Comparison of ENCODE assay signal across 16 mouse cellular contexts in the genomic region with DNA sequence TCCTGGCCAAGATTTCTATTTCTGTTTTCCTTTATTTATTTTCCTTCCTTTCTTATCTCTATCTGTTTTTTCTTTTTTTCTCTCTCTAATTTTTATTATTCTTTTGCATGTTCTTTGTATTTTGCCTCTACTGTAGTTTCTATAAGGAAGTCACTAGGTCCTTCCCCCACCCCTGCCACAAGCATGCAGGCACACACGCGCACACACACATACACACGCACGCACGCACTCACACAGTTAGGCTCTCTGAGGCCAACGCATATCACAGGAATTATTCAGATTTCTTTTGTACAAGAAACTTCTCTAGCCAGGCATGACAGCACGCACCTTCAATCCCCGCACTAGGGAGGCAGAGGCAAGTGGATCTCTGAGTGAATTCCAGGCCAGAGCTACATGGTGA. TPM values are rescaled to one million over a fixed set of nuclear protein-coding genes. Genes with fewer than 3 reads are reported as not detected.
DNase-seq lines count a peak whose midpoint lies in the region; ATAC-seq and TF ChIP-seq lines count a peak whose summit lies in the region.
"Had no signal": no experiment of that assay in that cellular context is flagged by ENCODE, and none has a peak within 500 bp of the region (broad histone marks: within the 10 kb centered on the region; RNA-seq: fewer than 3 reads in every experiment).

No protein-coding gene starts in this region.

- no peaks in the 10 kb centered on the region for H3K4me1 ChIP-seq in lung, adult 2 months (ENCODE audit: control insufficient read depth, insufficient read depth, low read length)
- H3K4me1 ChIP-seq in MEL (ENCODE audit: control insufficient read depth in 1 of 2, insufficient read depth in 2 of 2, low read length in 2 of 2), result peaks cover 5 to 22% of the 10 kb centered on the region in 2 experiments; a peak in 3 of 4 replicates
- H3K4me1 ChIP-seq: hindbrain, embryonic 12.5 days had no signal

- no peaks in the 10 kb centered on the region for H3K27me3 ChIP-seq in MEL (ENCODE audit: control insufficient read depth in 1 of 2, insufficient read depth in 2 of 2, low read length in 2 of 2)
- H3K27me3 ChIP-seq: embryonic facial prominence, embryonic 15.5 days; hindbrain, embryonic 12.5 days had no signal

- H3K9me3 ChIP-seq in MEL (replicated peaks; ENCODE audit: insufficient read depth, low read length), result no peaks in the 10 kb centered on the region
- H3K9me3 ChIP-seq: embryonic facial prominence, embryonic 15.5 days; forebrain, embryonic 10.5 days; hindbrain, embryonic 12.5 days had no signal

- H3K36me3 ChIP-seq in MEL (ENCODE audit: control insufficient read depth in 1 of 2, insufficient read depth in 2 of 2, low read length in 2 of 2), result peaks cover 0 to 7% of the 10 kb centered on the region in 2 experiments; a peak in 2 of 4 replicates
- H3K36me3 ChIP-seq: embryonic facial prominence, embryonic 15.5 days; forebrain, embryonic 10.5 days; hindbrain, embryonic 12.5 days had no signal

- no peak for TF ChIP-seq CTCF in lung, adult 2 months (IDR thresholded peaks at IDR 0.05; ENCODE audit: insufficient read depth, low read length)
- no peak for TF ChIP-seq CTCF in MEL (IDR thresholded peaks at IDR 0.05 in 2 of 3, conservative IDR thresholded peaks at IDR 0.05 in 1 of 3; ENCODE audit: control insufficient read depth in 1 of 3, insufficient read depth in 1 of 3, low read depth in 2 of 3, low read length in 3 of 3, poor library complexity in 1 of 3, severe bottlenecking in 1 of 3)

- no peak overlapping the region for H3K27ac ChIP-seq in MEL (ENCODE audit: control insufficient read depth, low read depth, low read length)
- H3K27ac ChIP-seq: embryonic facial prominence, embryonic 15.5 days; forebrain, embryonic 10.5 days; hindbrain, embryonic 12.5 days had no signal

- WGBS in lung, adult 2 months, result 82% methylated on average over 8 of the region's 8 CpGs

- no peak for TF ChIP-seq RAD21 in MEL (IDR thresholded peaks at IDR 0.05; ENCODE audit: low read depth, low read length)

- TF ChIP-seq EP300 in MEL (IDR thresholded peaks at IDR 0.05; ENCODE audit: low read depth in 1 of 2, low read length in 2 of 2), result no peak

- H3K9ac ChIP-seq in MEL (ENCODE audit: control insufficient read depth, low read depth, low read length, poor library complexity, severe bottlenecking), result no peak overlapping the region
- H3K9ac ChIP-seq: embryonic facial prominence, embryonic 15.5 days; hindbrain, embryonic 12.5 days; liver, postnatal 0 days had no signal

- no peak for ATAC-seq in megakaryocyte, adult 5-6 weeks (ENCODE audit: poor library complexity, severe bottlenecking)
- ATAC-seq: liver, postnatal 0 days had no signal

- peaks cover 3% of the 10 kb centered on the region for H3K79me2 ChIP-seq in MEL (ENCODE audit: control insufficient read depth, insufficient read depth, low read length, poor library complexity)

- TF ChIP-seq POLR2A in lung, adult 2 months (IDR thresholded peaks at IDR 0.05; ENCODE audit: borderline replicate concordance, extremely low read depth, low read depth, low read length), result no peak
- TF ChIP-seq POLR2A in MEL (IDR thresholded peaks at IDR 0.05; ENCODE audit: control insufficient read depth in 1 of 2, insufficient read depth in 1 of 2, low read depth in 1 of 2, low read length in 2 of 2, poor library complexity in 1 of 2), result no peak

- DNase-seq in lung, postnatal 36 days, result peak; percentile 53
- no peak for DNase-seq in lung, adult 2 months
- DNase-seq in MEL (ENCODE audit: low read depth, low spot score), result no peak
- peak; percentile 80 for DNase-seq in naive thymus-derived CD4-positive, alpha-beta T cell, adult 2 months (ENCODE audit: low read depth)
- peak; percentile 34 to 41 for DNase-seq in thymus, postnatal 36 days
- DNase-seq in yolk sac, embryonic 10.5 days (ENCODE audit: low spot score), result no peak
- DNase-seq: adrenal gland, postnatal 25 days; cerebellum, adult 9-10 months; gastrocnemius, postnatal 10 days; heart, postnatal 10 days; liver; liver, postnatal 0 days had no signal

- no peak overlapping the region for H3K4me3 ChIP-seq in lung, adult 2 months (replicated peaks; ENCODE audit: extremely low read depth, low read depth, low read length)
- no peak overlapping the region for H3K4me3 ChIP-seq in MEL (ENCODE audit: control insufficient read depth in 1 of 2, insufficient read depth in 1 of 2, low read depth in 2 of 2, low read length in 2 of 2)
- H3K4me3 ChIP-seq: embryonic facial prominence, embryonic 15.5 days; forebrain, embryonic 10.5 days; hindbrain, embryonic 12.5 days had no signal

TF ChIP-seq in MEL, 35 proteins besides CTCF, POLR2A, EP300 and RAD21:
- 0 out of 2 replicates have a peak, but pooled peaks have one; percentile 17 for TF ChIP-seq ZNF384 (IDR thresholded peaks at IDR 0.05; ENCODE audit: low read depth, low read length)
- TF ChIP-seq MYB (IDR thresholded peaks at IDR 0.05; ENCODE audit: low read depth, low read length), result no peak

RNA-seq across cellular contexts. Expression of a gene that starts 3.6 kb away (rescaled TPM):
- polyA plus RNA-seq in lung, adult 2 months (2012; rRNA removed), result 14.6 and 19.3 TPM in 2 replicates
- total RNA-seq in MEL (2012; rRNA removed), result 45.7 and 45.9 TPM in 2 replicates
- 100 to 1,000 TPM in 1 of 2 experiments, 10 to 100 TPM in 1; 49.8 to 152 TPM for polyA plus RNA-seq in MEL (2012; ENCODE audit: insufficient read depth in 1 of 2, insufficient read length in 2 of 2, low read depth in 1 of 2, low replicate concordance in 2 of 2, missing spikeins in 1 of 2)
- 76.6 and 78.3 TPM in 2 replicates for total RNA-seq in megakaryocyte, adult 5-6 weeks (2015)
- 129 and 130 TPM in 2 replicates for total RNA-seq in megakaryocyte, adult 5-6 weeks (2017)

RNA-seq across cellular contexts. Expression of a gene that starts 31.9 kb away (rescaled TPM):
- 34.0 TPM in 2 replicates for polyA plus RNA-seq in lung, adult 2 months (2012; rRNA removed)
- 28.3 and 31.5 TPM in 2 replicates for total RNA-seq in MEL (2012; rRNA removed)
- 10 to 100 TPM in 1 of 2 experiments, not detected in 1; 60.6 TPM for polyA plus RNA-seq in MEL (2012; ENCODE audit: insufficient read depth in 1 of 2, insufficient read length in 2 of 2, low read depth in 1 of 2, low replicate concordance in 2 of 2, missing spikeins in 1 of 2)
- total RNA-seq in megakaryocyte, adult 5-6 weeks (2015), result 1.2 and 2.9 TPM in 2 replicates
- total RNA-seq in megakaryocyte, adult 5-6 weeks (2017), result 1.5 and 1.9 TPM in 2 replicates

Comparison
In these comparisons a context has a peak if more than half of its experiments do, and no peak if none do; other contexts are left out.
1. DNase-seq: peak in lung, postnatal 36 days (single experiment), naive thymus-derived CD4-positive, alpha-beta T cell, adult 2 months (single experiment) and thymus, postnatal 36 days (2 of 2); none in lung, adult 2 months (single experiment), MEL (single experiment) and yolk sac, embryonic 10.5 days (single experiment).